Mouse (Mus musculus) C2C12 (cell line): ENCODE measurements around the gene Gm21981. TPM values are rescaled to one million over a fixed set of nuclear protein-coding genes. Genes with fewer than 3 reads are reported as not detected.

ENCODE experiments used
- H3K27me3 ChIP-seq: one replicate; pipeline ENCODE4 v1.6.1; 2011; ENCODE audit not compliant: control insufficient read depth, insufficient read depth, insufficient read length
- H3K36me3 ChIP-seq: one replicate; pipeline ENCODE4 v1.6.1; 2011; ENCODE audit not compliant: control insufficient read depth, insufficient read depth
- H3K4me3 ChIP-seq: one replicate; pipeline ENCODE4 v1.5.1; 2011; ENCODE audit warnings: mild to moderate bottlenecking, control low read depth; ENCODE audit not compliant: poor library complexity, insufficient read depth, severe bottlenecking
- H3K79me2 ChIP-seq: one replicate; pipeline ENCODE4 v1.6.1; 2011; ENCODE audit not compliant: control insufficient read depth, insufficient read depth
- H3K79me3 ChIP-seq: one replicate; pipeline ENCODE4 v1.6.1; 2011; ENCODE audit warnings: low read depth, control low read depth
- H3ac ChIP-seq: one replicate; pipeline ENCODE3; 2011; ENCODE audit warnings: low read depth; ENCODE audit not compliant: control insufficient read depth, insufficient read length
- CEBPB ChIP-seq: IDR thresholded peaks from one replicate; pipeline ENCODE4 v1.6.1; 2011; ENCODE audit warnings: low read depth, mild to moderate bottlenecking, control low read depth, moderate library complexity
- CTCF ChIP-seq: IDR thresholded peaks from one replicate; pipeline ENCODE4 v1.5.1; 2011; ENCODE audit not compliant: control insufficient read depth, insufficient read depth, insufficient read length
- FOSL1 ChIP-seq: IDR thresholded peaks from one replicate; pipeline ENCODE4 v1.8.0; 2011; ENCODE audit warnings: mild to moderate bottlenecking, low read length; ENCODE audit not compliant: poor library complexity, insufficient read depth, severe bottlenecking
- MAX ChIP-seq: IDR thresholded peaks from one replicate; pipeline ENCODE4 v1.6.1; 2011; ENCODE audit warnings: mild to moderate bottlenecking, control low read depth
- MYOD1 ChIP-seq: IDR thresholded peaks from one replicate; pipeline ENCODE4 v1.6.1; 2011; ENCODE audit warnings: low read depth; ENCODE audit not compliant: control insufficient read depth, insufficient read length
- MYOG ChIP-seq: IDR thresholded peaks from one replicate; pipeline ENCODE4 v1.6.1; 2011; ENCODE audit not compliant: control insufficient read depth, insufficient read length; ENCODE audit errors: extremely low read depth
- USF1 ChIP-seq: IDR thresholded peaks from one replicate; pipeline ENCODE4 v1.6.1; 2011; ENCODE audit warnings: low read depth, mild to moderate bottlenecking, control low read depth, moderate library complexity
- polyA plus RNA-seq: library from polyadenylated mRNA; unstranded; fragments of >200 nt; fragmentation: generic; extraction: Trizol; gene quantifications from one replicate; pipeline ENCODE4 v1.2.1, GENCODE M21; 2012; ENCODE audit warnings: missing spikeins

Gene Gm21981
- polyA plus RNA-seq, 1 experiment: 1.3 TPM

DNA sequence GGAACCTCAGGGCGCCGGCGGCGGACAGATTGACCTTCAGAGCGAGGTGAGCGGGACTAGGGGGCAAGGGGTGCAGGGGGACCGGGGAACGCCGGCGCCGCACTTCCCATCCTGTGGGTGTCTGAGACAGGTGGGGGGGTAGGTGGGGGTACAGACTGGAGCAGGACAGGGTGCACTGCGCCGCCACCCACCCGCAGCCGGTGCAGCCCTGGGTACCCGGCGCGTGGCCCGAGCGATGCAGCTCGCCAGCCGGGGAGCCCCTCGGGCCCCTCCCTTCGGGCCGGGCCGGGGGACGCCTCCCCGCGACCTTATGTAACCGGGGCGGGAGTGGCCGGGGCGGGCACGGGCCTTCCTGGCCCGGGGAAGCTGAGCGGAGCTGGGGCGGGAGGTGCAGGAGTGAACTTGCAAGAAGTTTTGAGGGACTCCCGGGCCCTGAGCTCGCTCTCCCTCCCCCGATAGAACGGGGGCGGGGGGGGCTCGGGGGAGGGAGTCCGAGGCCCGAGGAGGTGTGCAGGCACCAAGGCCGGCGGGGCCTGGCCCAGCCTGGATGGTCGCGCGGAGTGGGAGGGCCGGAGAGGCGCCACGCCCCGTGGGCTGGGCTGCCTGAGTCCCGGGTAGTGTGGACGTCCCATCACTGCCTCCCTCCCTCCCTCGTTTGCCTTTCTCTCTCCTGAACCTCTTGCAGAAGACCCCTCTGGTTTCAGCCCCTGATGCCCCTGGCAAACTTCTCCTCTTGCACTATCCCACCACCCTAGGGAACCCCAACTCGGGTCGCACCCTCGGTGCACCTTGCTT is 43.2 kb upstream of the Gm21981 start:
- Histone ChIP-seq H3K79me3 (no peaks in the 10 kb centered on the region), H3K79me2 (no peaks in the 10 kb centered on the region), H3K36me3 (no peaks in the 10 kb centered on the region), H3K27me3 (peaks cover 11% of the 10 kb centered on the region), H3ac (peak overlapping the region; percentile 67), H3K4me3 (peak overlapping the region; percentile 46)
- no peak for TF ChIP-seq MYOG

DNA sequence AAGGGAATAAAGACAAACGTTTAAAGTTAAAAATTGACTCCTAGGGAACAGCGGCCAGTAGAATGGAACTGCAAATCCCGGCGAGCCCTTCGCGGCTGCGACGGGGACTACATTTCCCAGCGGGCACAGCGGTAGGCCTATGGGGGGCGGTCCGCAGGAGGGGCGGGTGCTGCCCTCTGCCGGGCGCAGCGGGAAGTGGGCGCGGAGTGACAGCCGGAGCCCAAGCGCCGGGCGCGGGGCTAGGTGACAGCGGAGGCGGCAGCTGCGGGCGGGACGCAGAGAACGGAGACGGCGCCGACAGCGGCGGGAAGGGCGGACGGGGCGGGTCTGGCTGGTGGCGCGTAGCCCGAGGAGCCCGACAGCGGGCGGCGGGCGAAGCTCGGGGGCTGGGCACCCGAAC is 42.6 kb upstream of the Gm21981 start, which contains the start of gene Tfeb:
Tfeb (plus strand) TSS at position 175 of the 400 bp plus-strand sequence.
- H3K36me3 ChIP-seq: no peaks in the 10 kb centered on the region
- H3ac ChIP-seq: peak within 1 kb of the TSS; percentile 67
- H3K27me3 ChIP-seq: peaks cover 16% of the 10 kb centered on the region
- TF ChIP-seq MYOG (no peak), MYOD1 (peak; percentile 17), CEBPB (no peak), MAX (no peak), FOSL1 (no peak), USF1 (no peak), CTCF (peak; percentile 98)
- H3K79me3 ChIP-seq: no peaks in the 10 kb centered on the region
- no peaks in the 10 kb centered on the region for H3K79me2 ChIP-seq
- peak within 1 kb of the TSS; percentile 46 for H3K4me3 ChIP-seq

DNA sequence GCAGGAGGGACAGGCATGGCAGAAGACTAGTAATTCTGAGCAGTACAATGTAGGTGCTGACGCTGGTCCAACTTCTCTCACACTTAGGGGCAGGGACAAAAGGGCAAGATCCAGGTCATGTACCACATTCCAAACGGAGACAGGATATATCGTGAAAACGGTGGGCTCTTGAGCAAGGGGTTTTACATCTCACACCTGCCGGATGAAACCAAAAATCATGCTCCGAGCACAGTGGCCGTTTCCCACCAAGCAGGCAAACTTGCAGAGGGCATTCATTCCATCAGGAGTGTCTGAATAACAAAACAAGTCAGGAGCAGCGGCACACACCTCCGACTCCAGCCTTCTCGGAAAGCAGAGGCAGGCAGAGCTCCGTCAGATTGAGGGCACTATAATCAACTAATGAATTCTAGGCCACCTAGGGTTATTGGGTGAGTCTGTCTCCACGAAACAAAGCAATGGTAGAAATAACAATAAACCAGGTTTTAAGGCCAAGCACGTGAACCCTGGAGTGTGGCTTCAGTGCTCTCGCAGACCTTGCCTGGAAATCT is 41.4 kb upstream of the Gm21981 start:
- no peaks in the 10 kb centered on the region for H3K36me3 ChIP-seq
- no peak overlapping the region for H3K4me3 ChIP-seq
- H3K79me2 ChIP-seq: no peaks in the 10 kb centered on the region
- peaks cover 16% of the 10 kb centered on the region for H3K27me3 ChIP-seq
- H3ac ChIP-seq: no peak overlapping the region
- no peaks in the 10 kb centered on the region for H3K79me3 ChIP-seq
- no peak for TF ChIP-seq MYOD1
- TF ChIP-seq USF1: no peak
- TF ChIP-seq CEBPB: no peak
- no peak for TF ChIP-seq CTCF
- no peak for TF ChIP-seq MYOG
- no peak for TF ChIP-seq MAX

DNA sequence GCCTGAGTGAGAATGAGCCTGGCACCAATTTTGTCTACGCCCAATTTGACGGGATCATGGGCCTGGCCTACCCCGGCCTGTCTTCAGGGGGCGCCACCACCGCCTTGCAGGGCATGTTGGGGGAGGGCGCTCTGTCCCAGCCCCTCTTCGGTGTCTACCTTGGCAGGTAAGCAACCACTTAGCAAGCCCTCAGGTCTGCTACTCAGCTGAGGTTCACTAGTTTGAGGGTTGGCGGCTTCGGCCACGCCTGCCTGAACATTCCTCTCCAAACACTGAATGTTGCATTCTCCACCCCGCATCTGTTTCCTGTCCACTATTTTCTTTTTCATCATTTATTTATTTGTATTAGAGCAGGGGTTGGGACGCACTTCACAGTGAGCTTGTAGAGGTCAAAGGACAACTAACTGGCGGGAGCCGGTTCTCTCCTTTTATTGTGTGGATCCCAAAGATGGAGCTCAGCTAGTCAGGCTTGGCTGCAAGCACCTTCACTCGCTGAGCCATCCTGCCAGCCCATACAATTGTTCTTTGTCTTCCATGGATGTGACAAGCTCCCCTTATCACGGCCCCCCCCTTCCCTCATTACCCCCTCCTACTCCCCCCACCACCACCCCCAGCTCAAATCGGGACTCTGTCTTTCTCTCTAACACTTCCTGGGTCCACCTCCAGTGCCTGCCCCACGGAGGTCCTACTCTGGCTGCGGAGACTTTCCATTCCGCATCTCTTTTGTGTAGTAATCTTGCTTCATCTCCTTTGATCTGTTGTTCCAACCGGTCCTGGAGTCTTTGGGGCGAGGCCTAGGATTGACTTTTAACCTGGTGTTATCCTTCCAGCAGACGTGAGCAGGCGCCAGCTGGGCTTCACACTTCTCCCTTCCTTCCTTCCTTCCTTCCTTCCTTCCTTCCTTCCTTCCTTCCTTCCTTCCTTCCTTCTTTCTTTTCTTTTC is 36.6 kb upstream of the Gm21981 start:
- Histone ChIP-seq H3K27me3 (peaks cover 51% of the 10 kb centered on the region), H3K4me3 (no peak overlapping the region), H3K79me2 (no peaks in the 10 kb centered on the region), H3K36me3 (no peaks in the 10 kb centered on the region), H3ac (no peak overlapping the region), H3K79me3 (no peaks in the 10 kb centered on the region)
- TF ChIP-seq CEBPB (no peak), MAX (no peak), FOSL1 (no peak)

DNA sequence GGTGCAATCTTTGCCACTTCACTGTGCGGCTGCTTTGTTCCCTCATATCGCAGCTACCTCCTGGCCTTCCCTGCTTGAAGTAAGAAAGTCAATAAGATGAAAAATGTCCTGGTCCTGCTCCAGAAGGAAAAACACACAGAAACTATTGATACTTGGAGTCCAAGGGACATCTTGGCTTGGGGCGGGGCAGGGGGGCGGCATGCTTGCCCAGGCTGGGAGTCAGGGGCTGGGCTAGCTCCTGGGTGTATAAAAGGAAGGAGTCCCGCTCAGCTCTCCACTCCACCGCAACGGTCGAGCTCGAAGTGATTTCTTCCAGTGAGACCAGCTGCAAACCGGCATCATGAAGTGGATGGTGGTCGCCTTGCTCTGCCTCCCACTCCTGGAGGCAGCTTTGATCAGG is 32.3 kb upstream of the Gm21981 start, which contains the start of gene Pgc:
Pgc (plus strand) TSS at position 277 of the 400 bp plus-strand sequence.
- Histone ChIP-seq H3K79me2 (no peaks in the 10 kb centered on the region), H3K36me3 (no peaks in the 10 kb centered on the region), H3ac (no peak within 1 kb of the TSS), H3K79me3 (no peaks in the 10 kb centered on the region), H3K4me3 (no peak within 1 kb of the TSS), H3K27me3 (peaks cover 49% of the 10 kb centered on the region)
- no peak for TF ChIP-seq FOSL1

DNA sequence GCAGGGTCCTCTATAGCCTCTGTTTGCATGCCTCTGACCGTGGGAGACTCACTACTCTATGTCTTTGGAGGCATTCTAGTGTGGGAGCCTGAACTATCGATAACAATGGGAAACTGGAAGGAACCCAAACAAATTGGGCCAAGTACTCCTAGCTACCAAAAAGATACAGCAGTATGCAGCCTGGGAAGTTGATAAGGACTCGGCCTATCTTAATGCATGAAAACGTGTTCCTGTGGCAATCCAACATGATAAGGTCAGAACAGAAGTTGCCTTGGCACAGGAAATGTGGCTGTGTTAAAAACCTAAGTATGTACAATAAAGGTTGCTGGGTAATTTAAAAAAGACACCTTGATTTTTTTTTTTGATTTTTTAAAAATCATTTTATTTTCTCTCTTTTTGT is 26.9 kb upstream of the Gm21981 start:
- H3K27me3 ChIP-seq: peaks cover 25% of the 10 kb centered on the region
- TF ChIP-seq FOSL1: no peak
- TF ChIP-seq CTCF: no peak
- no peak for TF ChIP-seq MYOG
- no peak for TF ChIP-seq USF1
- TF ChIP-seq CEBPB: no peak
- TF ChIP-seq MAX: no peak
- no peak for TF ChIP-seq MYOD1
- H3ac ChIP-seq: no peak overlapping the region
- H3K79me3 ChIP-seq: no peaks in the 10 kb centered on the region
- H3K36me3 ChIP-seq: no peaks in the 10 kb centered on the region
- H3K4me3 ChIP-seq: no peak overlapping the region
- no peaks in the 10 kb centered on the region for H3K79me2 ChIP-seq
